Mouse (Mus musculus): ENCODE measurements at regions not wholly inside any gene's neighbourhood (a gene's known extent, or its start where the extent isn't known, plus 50 kb on each side); places are given as distances from the start of the nearest gene placed in this dataset.
"Not testable (repeated sequence)": the region's sequence is repeated elsewhere in the genome, so short reads cannot be mapped to it uniquely, and the experiment has no call there.

GRCm38 (mm10) chr1:47278321-47279020 is 385.8 kb upstream of the Slc39a10 start:
- no peaks in the 10 kb centered on the region for H3K27me3 ChIP-seq
- WGBS, result 56% methylated on average over 5 of the region's 5 CpGs
- no peak overlapping the region for H3K4me3 ChIP-seq
- peak overlapping the region; percentile 26; the same call in 1 of the 2 replicates for H3K27ac ChIP-seq
- no peak overlapping the region for H3K4me2 ChIP-seq (replicated peaks)
- H3K9me3 ChIP-seq (replicated peaks), result no peaks in the 10 kb centered on the region
- H3K4me1 ChIP-seq, result peaks cover 6% of the 10 kb centered on the region; the same call in 1 of the 2 replicates
- H3K36me3 ChIP-seq, result no peaks in the 10 kb centered on the region
- H3K9ac ChIP-seq, result no peak overlapping the region
- peak; percentile 81 for ATAC-seq (ENCODE audit: low FRiP score)

- H3K9me3 ChIP-seq (replicated peaks), result no peaks in the 10 kb centered on the region
- H3K4me2 ChIP-seq (replicated peaks), result no peak overlapping the region
- no peak overlapping the region for H3K9ac ChIP-seq
- no peaks in the 10 kb centered on the region for H3K36me3 ChIP-seq
- peaks cover 6% of the 10 kb centered on the region; the same call in 1 of the 2 replicates for H3K4me1 ChIP-seq
- no peaks in the 10 kb centered on the region for H3K27me3 ChIP-seq
- peak; percentile 77 for ATAC-seq (ENCODE audit: low FRiP score)
- H3K4me3 ChIP-seq, result no peak overlapping the region
- WGBS, result 25% methylated on average over 2 of the region's 2 CpGs
- H3K27ac ChIP-seq, result no peak overlapping the region
Observed at GRCm38 (mm10) chr1:47277839-47278238, 385.2 kb upstream of the Slc39a10 start.

GRCm38 (mm10) chr1:47272131-47272530 is 379.5 kb upstream of the Slc39a10 start:
- Histone ChIP-seq H3K4me1 (no peaks in the 10 kb centered on the region), H3K4me2 (replicated peaks) (no peak overlapping the region), H3K36me3 (no peaks in the 10 kb centered on the region), H3K4me3 (no peak overlapping the region), H3K27ac (no peak overlapping the region), H3K27me3 (no peaks in the 10 kb centered on the region), H3K9me3 (replicated peaks) (no peaks in the 10 kb centered on the region), H3K9ac (no peak overlapping the region)
- peak; percentile 79 for ATAC-seq (ENCODE audit: low FRiP score)

GRCm38 (mm10) chr1:47263611-47264010 is 371.0 kb upstream of the Slc39a10 start:
- no peak overlapping the region for H3K4me2 ChIP-seq (replicated peaks)
- H3K4me3 ChIP-seq, result no peak overlapping the region
- no peak overlapping the region for H3K27ac ChIP-seq
- 64% methylated on average over 1 of the region's 1 CpGs for WGBS
- no peaks in the 10 kb centered on the region for H3K9me3 ChIP-seq (replicated peaks)
- no peaks in the 10 kb centered on the region for H3K4me1 ChIP-seq
- no peaks in the 10 kb centered on the region for H3K36me3 ChIP-seq
- H3K27me3 ChIP-seq, result no peaks in the 10 kb centered on the region
- ATAC-seq (ENCODE audit: low FRiP score), result no peak
- no peak overlapping the region for H3K9ac ChIP-seq

GRCm38 (mm10) chr1:47261505-47262130 is 369.0 kb upstream of the Slc39a10 start:
- Histone ChIP-seq H3K4me2 (replicated peaks) (no peak overlapping the region), H3K27me3 (no peaks in the 10 kb centered on the region), H3K4me1 (no peaks in the 10 kb centered on the region), H3K36me3 (no peaks in the 10 kb centered on the region), H3K9ac (no peak overlapping the region), H3K4me3 (no peak overlapping the region), H3K27ac (no peak overlapping the region), H3K9me3 (replicated peaks) (no peaks in the 10 kb centered on the region)
- no peak for ATAC-seq (ENCODE audit: low FRiP score)
- 84% methylated on average over 3 of the region's 3 CpGs for WGBS

- ATAC-seq (ENCODE audit: low FRiP score); H3K4me1 ChIP-seq; H3K27ac ChIP-seq; H3K9ac ChIP-seq; H3K4me3 ChIP-seq; H3K9me3 ChIP-seq (replicated peaks); H3K4me2 ChIP-seq (replicated peaks); H3K27me3 ChIP-seq; H3K36me3 ChIP-seq: not testable (repeated sequence)
- 90% methylated on average over 13 of the region's 13 CpGs for WGBS
Observed at GRCm38 (mm10) chr1:47250706-47251105, 358.1 kb upstream of the Slc39a10 start.

- Histone ChIP-seq H3K4me2 (replicated peaks) (no peak overlapping the region), H3K27ac (no peak overlapping the region), H3K9me3 (replicated peaks) (no peaks in the 10 kb centered on the region), H3K27me3 (no peaks in the 10 kb centered on the region), H3K4me1 (no peaks in the 10 kb centered on the region), H3K9ac (no peak overlapping the region), H3K4me3 (no peak overlapping the region), H3K36me3 (no peaks in the 10 kb centered on the region)
- 43% methylated on average over 2 of the region's 2 CpGs for WGBS
- ATAC-seq (ENCODE audit: low FRiP score), result no peak
Observed at GRCm38 (mm10) chr1:47217088-47217487, 324.4 kb upstream of the Slc39a10 start.

- Histone ChIP-seq H3K27ac (no peak overlapping the region), H3K4me1 (no peaks in the 10 kb centered on the region), H3K9me3 (replicated peaks) (no peaks in the 10 kb centered on the region), H3K27me3 (no peaks in the 10 kb centered on the region), H3K36me3 (no peaks in the 10 kb centered on the region), H3K9ac (no peak overlapping the region), H3K4me3 (no peak overlapping the region), H3K4me2 (replicated peaks) (no peak overlapping the region)
- WGBS, result 74% methylated on average over 2 of the region's 2 CpGs
- ATAC-seq (ENCODE audit: low FRiP score), result no peak
Observed at GRCm38 (mm10) chr1:47216419-47217002, 323.9 kb upstream of the Slc39a10 start.

GRCm38 (mm10) chr1:47213476-47213875 is 320.8 kb upstream of the Slc39a10 start:
- no peak overlapping the region for H3K4me3 ChIP-seq
- no peaks in the 10 kb centered on the region for H3K36me3 ChIP-seq
- 86% methylated on average over 5 of the region's 5 CpGs for WGBS
- no peaks in the 10 kb centered on the region for H3K9me3 ChIP-seq (replicated peaks)
- H3K27ac ChIP-seq, result no peak overlapping the region
- H3K4me1 ChIP-seq, result no peaks in the 10 kb centered on the region
- no peaks in the 10 kb centered on the region for H3K27me3 ChIP-seq
- no peak overlapping the region for H3K9ac ChIP-seq
- ATAC-seq (ENCODE audit: low FRiP score), result no peak
- H3K4me2 ChIP-seq (replicated peaks), result no peak overlapping the region

GRCm38 (mm10) chr1:47193001-47193400 is 300.3 kb upstream of the Slc39a10 start:
- H3K4me1 ChIP-seq, result no peaks in the 10 kb centered on the region
- no peak for ATAC-seq (ENCODE audit: low FRiP score)
- no peaks in the 10 kb centered on the region for H3K9me3 ChIP-seq (replicated peaks)
- H3K4me2 ChIP-seq (replicated peaks), result no peak overlapping the region
- H3K9ac ChIP-seq, result no peak overlapping the region
- H3K36me3 ChIP-seq, result no peaks in the 10 kb centered on the region
- H3K4me3 ChIP-seq, result no peak overlapping the region
- no peak overlapping the region for H3K27ac ChIP-seq
- no peaks in the 10 kb centered on the region for H3K27me3 ChIP-seq
- WGBS, result 84% methylated on average over 4 of the region's 4 CpGs

- WGBS, result 71% methylated on average over 3 of the region's 3 CpGs
- Histone ChIP-seq H3K27ac (no peak overlapping the region), H3K9me3 (replicated peaks) (no peaks in the 10 kb centered on the region), H3K9ac (no peak overlapping the region), H3K4me3 (no peak overlapping the region), H3K4me2 (replicated peaks) (no peak overlapping the region), H3K27me3 (no peaks in the 10 kb centered on the region), H3K4me1 (no peaks in the 10 kb centered on the region), H3K36me3 (no peaks in the 10 kb centered on the region)
- 0 out of 2 replicates have a peak, but pooled peaks have one; percentile 22 for ATAC-seq (ENCODE audit: low FRiP score)
Observed at GRCm38 (mm10) chr1:47164417-47164816, 271.8 kb upstream of the Slc39a10 start.

GRCm38 (mm10) chr1:47163808-47164410 is 271.3 kb upstream of the Slc39a10 start:
- 0 out of 2 replicates have a peak, but pooled peaks have one; percentile 61 for ATAC-seq (ENCODE audit: low FRiP score)
- WGBS, result 39% methylated on average over 1 of the region's 1 CpGs
- H3K9me3 ChIP-seq (replicated peaks), result no peaks in the 10 kb centered on the region
- H3K27me3 ChIP-seq, result no peaks in the 10 kb centered on the region
- H3K9ac ChIP-seq, result no peak overlapping the region
- H3K36me3 ChIP-seq, result no peaks in the 10 kb centered on the region
- H3K4me1 ChIP-seq, result no peaks in the 10 kb centered on the region
- H3K27ac ChIP-seq, result no peak overlapping the region
- H3K4me3 ChIP-seq, result no peak overlapping the region
- no peak overlapping the region for H3K4me2 ChIP-seq (replicated peaks)
